Mouse (Mus musculus) liver, postnatal 0 days (tissue): ENCODE data around the gene Gm5741.

Source experiments
- CTCF ChIP-seq: sonication (generic); IDR thresholded peaks from 2 replicates; pipeline ENCODE4 v1.5.1; 2016; ENCODE audit warnings: antibody characterized with exemption, low read depth
- EP300 ChIP-seq: IDR thresholded peaks from 2 replicates; pipeline ENCODE4 v1.6.1; 2016; ENCODE audit warnings: antibody characterized with exemption, low read depth, mild to moderate bottlenecking

GRCm38 (mm10) chr8:85043619-85044018, 24.2 kb downstream of the Gm5741 start:
- no peak for TF ChIP-seq EP300
- no peak for TF ChIP-seq CTCF
